Mouse (Mus musculus): ENCODE results near the gene Klk6. TPM values are rescaled to one million over a fixed set of nuclear protein-coding genes. Genes with fewer than 3 reads are reported as not detected.

The Klk6 gene
- polyA plus RNA-seq, 1 experiment from 2014 or later = not detected

DNA sequence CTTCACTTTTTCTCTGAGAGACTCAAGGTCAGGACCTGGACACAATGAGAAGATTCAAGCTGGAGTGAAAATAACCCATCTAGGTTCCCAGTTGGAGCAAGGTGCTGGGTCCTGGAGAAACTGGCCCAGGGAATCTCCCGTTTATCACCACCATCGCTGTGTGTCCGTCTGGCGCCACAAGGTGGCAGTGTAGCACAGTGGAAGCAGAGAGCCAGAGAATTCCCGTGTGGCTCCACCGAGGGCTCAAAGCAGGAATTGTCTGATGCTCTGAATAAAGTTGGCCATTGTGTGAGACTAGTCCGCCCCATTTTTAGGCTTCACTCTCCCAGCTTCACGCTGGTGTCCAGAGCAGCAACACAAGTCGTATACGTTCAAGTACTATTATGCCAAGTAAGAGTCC is 48.9 kb downstream of the Klk6 start:
- WGBS = 8% methylated on average over 10 of the region's 10 CpGs
- no peak for ATAC-seq (ENCODE audit: insufficient number of reproducible peaks, insufficient read depth, low FRiP score, low TSS enrichment, low read depth)

DNA sequence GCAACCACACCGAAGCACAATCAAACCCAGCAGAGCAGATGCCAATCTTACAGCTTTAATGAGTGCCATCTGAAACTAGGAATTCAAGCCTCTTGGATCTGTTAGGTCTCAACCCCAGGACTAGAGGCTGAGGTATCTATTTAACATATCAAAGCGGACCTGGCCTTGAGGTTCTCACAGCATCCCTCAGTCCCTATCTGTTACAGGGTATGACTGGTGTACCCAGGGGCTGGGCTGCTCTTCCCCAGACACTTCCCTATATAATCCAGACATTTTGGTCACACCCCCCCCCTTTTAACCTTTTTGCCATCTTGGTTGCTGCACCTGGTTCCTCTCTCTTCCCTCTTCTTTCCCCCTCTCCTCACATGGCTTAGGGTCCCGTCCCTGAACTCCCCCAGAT is 49.4 kb downstream of the Klk6 start:
- Histone ChIP-seq H3K4me3 (replicated peaks) (no peak overlapping the region), H3K27ac (no peak overlapping the region), H3K36me3 (no peaks in the 10 kb centered on the region), H3K4me2 (no peak overlapping the region), H3K4me1 (replicated peaks) (peaks cover 10% of the 10 kb centered on the region; the same call in 1 of the 2 replicates), H3K9me3 (no peaks in the 10 kb centered on the region), H3K27me3 (0 out of 2 replicates have a peak, but pooled peaks cover 2% of the 10 kb centered on the region), H3K9ac (replicated peaks) (no peak overlapping the region)
- ATAC-seq (ENCODE audit: insufficient number of reproducible peaks, insufficient read depth, low FRiP score, low TSS enrichment, low read depth) = no peak
- WGBS = 68% methylated on average over 3 of the region's 3 CpGs

More for the DNA sequence above, 48.9 kb downstream of the Klk6 start:
- Histone ChIP-seq H3K9ac (replicated peaks) (no peak overlapping the region), H3K27ac (no peak overlapping the region), H3K4me2 (no peak overlapping the region), H3K27me3 (0 out of 2 replicates have a peak, but pooled peaks cover 2% of the 10 kb centered on the region), H3K36me3 (no peaks in the 10 kb centered on the region), H3K4me3 (replicated peaks) (no peak overlapping the region), H3K4me1 (replicated peaks) (peaks cover 10% of the 10 kb centered on the region; the same call in 1 of the 2 replicates), H3K9me3 (no peaks in the 10 kb centered on the region)

DNA sequence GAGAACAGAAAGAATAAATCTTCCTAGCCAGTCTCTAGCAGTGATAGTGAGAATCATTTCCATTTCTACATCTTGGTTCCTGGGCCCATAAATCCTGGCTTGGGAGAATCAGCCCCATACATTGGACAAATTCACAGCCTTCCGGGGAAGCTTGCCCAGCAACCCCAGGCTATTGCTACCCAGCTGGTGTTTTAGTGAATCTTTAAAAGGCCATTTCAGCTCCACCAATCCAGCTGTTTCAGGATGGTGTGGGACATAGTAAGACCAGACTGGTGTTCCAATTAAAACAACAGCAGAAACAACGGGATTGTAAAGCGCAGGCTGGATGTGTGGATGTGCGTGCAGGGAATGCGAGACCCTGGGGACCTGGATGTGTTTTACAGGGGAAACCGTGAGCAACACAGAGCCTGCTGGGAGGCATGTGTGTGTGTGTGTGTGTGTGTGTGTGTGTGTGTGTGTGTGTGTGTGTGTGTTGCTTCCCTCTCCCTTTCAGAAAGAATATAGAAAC is 50.6 kb downstream of the Klk6 start:
- 34% methylated on average over 6 of the region's 6 CpGs for WGBS
- Histone ChIP-seq H3K9ac (replicated peaks) (no peak overlapping the region), H3K27me3 (0 out of 2 replicates have a peak, but pooled peaks cover 2% of the 10 kb centered on the region), H3K9me3 (no peaks in the 10 kb centered on the region), H3K4me1 (replicated peaks) (peaks cover 10% of the 10 kb centered on the region; the same call in 1 of the 2 replicates), H3K4me2 (no peak overlapping the region), H3K4me3 (replicated peaks) (no peak overlapping the region), H3K27ac (peak overlapping the region; percentile 56; the same call in 1 of the 2 replicates), H3K36me3 (no peaks in the 10 kb centered on the region)
- 0 out of 2 replicates have a peak, but pooled peaks have one; percentile 78 for ATAC-seq (ENCODE audit: insufficient number of reproducible peaks, insufficient read depth, low FRiP score, low TSS enrichment, low read depth)

DNA sequence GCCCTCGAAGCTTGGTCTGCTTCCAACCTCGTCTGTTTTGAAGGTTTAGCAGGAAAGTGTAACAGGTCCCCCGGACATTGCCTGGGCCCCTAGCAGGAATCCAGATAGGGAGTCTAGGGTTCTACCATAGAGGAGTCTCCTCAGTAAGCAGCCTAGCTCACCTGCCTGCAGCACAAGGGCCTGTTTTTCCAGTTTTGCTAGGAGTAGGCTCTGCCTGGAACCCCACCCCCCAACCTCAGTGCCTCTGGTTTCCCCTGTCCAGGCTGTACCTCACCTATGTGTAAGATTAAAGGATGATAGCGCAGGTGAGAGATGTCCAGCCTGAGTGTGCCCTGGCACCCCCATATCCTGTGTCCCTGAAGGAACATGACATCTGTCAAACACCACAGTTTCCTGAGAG is 52.1 kb downstream of the Klk6 start:
- 68% methylated on average over 4 of the region's 4 CpGs for WGBS
- no peaks in the 10 kb centered on the region for H3K36me3 ChIP-seq
- H3K9ac ChIP-seq (replicated peaks) = no peak overlapping the region
- H3K27me3 ChIP-seq = peaks cover 9% of the 10 kb centered on the region; the same call in 1 of the 2 replicates
- H3K4me3 ChIP-seq (replicated peaks) = no peak overlapping the region
- peaks cover 20% of the 10 kb centered on the region for H3K4me1 ChIP-seq (replicated peaks)
- no peak for ATAC-seq (ENCODE audit: insufficient number of reproducible peaks, insufficient read depth, low FRiP score, low TSS enrichment, low read depth)
- H3K27ac ChIP-seq = no peak overlapping the region
- no peak overlapping the region for H3K4me2 ChIP-seq
- H3K9me3 ChIP-seq = no peaks in the 10 kb centered on the region

DNA sequence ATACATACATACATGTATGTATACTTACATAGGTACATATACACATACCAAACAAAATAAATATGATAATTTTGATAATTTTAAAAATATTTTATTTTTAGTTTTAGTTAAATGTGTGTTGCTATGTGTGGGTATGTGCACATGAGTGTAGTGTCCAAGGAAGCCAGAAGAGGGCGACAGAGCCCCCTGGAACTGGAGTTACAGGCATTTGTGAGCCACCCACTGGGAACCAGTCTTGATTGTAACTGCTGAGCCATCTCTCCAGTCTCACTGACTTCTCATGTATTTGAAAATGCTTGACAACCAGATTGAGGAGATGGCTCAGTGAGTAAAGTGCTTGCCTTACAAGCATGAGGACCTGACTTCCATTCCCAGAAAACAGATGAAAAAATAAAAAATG is 54.0 kb downstream of the Klk6 start:
- Histone ChIP-seq H3K27ac (no peak overlapping the region), H3K36me3 (no peaks in the 10 kb centered on the region), H3K4me2 (no peak overlapping the region), H3K9ac (replicated peaks) (no peak overlapping the region), H3K4me1 (replicated peaks) (peaks cover 29% of the 10 kb centered on the region), H3K4me3 (replicated peaks) (no peak overlapping the region), H3K9me3 (no peaks in the 10 kb centered on the region), H3K27me3 (peaks cover 18% of the 10 kb centered on the region; the same call in 1 of the 2 replicates)
- no peak for ATAC-seq (ENCODE audit: insufficient number of reproducible peaks, insufficient read depth, low FRiP score, low TSS enrichment, low read depth)
- WGBS = 53% methylated on average over 1 of the region's 1 CpGs

DNA sequence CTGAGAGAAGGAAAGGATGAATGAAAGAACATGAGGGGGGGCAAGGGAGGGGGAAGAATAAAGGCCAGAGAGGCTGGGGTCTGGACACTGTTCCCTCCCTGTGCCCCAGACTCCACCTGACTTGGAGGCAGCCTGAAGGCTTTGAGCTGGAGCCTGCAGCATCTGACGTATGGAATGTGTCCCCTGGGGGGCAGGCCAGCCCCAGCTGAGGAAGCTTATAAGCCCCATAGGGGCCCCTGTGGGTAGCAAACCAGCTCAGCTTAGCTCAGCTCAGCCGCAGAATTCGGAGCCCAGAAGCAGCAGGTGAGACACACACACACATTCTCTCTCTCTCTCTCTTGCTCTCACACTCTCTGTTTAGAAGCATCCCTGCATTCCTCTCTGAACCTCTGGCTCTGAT is 56.6 kb downstream of the Klk6 start, which contains the start of gene Klk4:
TSS of gene Klk4 (plus strand) at position 249 of the 400 bp plus-strand sequence.
- Histone ChIP-seq H3K9me3 (no peaks in the 10 kb centered on the region), H3K27ac (no peak within 1 kb of the TSS), H3K4me1 (replicated peaks) (peaks cover 20% of the 10 kb centered on the region), H3K4me2 (no peak within 1 kb of the TSS), H3K36me3 (no peaks in the 10 kb centered on the region), H3K4me3 (replicated peaks) (no peak within 1 kb of the TSS), H3K27me3 (peaks cover 22% of the 10 kb centered on the region; the same call in 1 of the 2 replicates), H3K9ac (replicated peaks) (no peak within 1 kb of the TSS; the same call in 1 of the 2 replicates)
- ATAC-seq (ENCODE audit: insufficient number of reproducible peaks, insufficient read depth, low FRiP score, low TSS enrichment, low read depth) = no peak
- WGBS = 8% methylated on average over 3 of the region's 3 CpGs

Other genes with a start within 250 kb of the Klk6 start
- 15.6 and 15.7 TPM in 2 replicates for gene Zfp719, start 244.9 kb upstream of the Klk6 start, polyA plus RNA-seq (2016; fragmentation: Nextera tagmentation; extraction: Ambion mirVana)
- 0.40 and 0.44 TPM in 2 replicates for gene Zfp819, start 217.3 kb upstream of the Klk6 start, polyA plus RNA-seq (2016; fragmentation: Nextera tagmentation; extraction: Ambion mirVana)
- not detected in 2 replicates for gene Ceacam18, start 189.8 kb upstream of the Klk6 start, polyA plus RNA-seq (2016; fragmentation: Nextera tagmentation; extraction: Ambion mirVana)
- gene Siglece, start 164.3 kb upstream of the Klk6 start, polyA plus RNA-seq (2016; fragmentation: Nextera tagmentation; extraction: Ambion mirVana) = 0.22 and 0.70 TPM in 2 replicates
- 15.4 and 15.7 TPM in 2 replicates for gene Ctu1, start 152.5 kb upstream of the Klk6 start, polyA plus RNA-seq (2016; fragmentation: Nextera tagmentation; extraction: Ambion mirVana)
- gene Klk14, start 134.1 kb upstream of the Klk6 start, polyA plus RNA-seq (2016; fragmentation: Nextera tagmentation; extraction: Ambion mirVana) = not detected in 2 replicates
- gene Klk13, start 111.9 kb upstream of the Klk6 start, polyA plus RNA-seq (2016; fragmentation: Nextera tagmentation; extraction: Ambion mirVana) = 0.11 and 0.31 TPM in 2 replicates
- not detected in 2 replicates for gene Klk12, start 55.6 kb upstream of the Klk6 start, polyA plus RNA-seq (2016; fragmentation: Nextera tagmentation; extraction: Ambion mirVana)
- gene Klk11, start 49.9 kb upstream of the Klk6 start, polyA plus RNA-seq (2016; fragmentation: Nextera tagmentation; extraction: Ambion mirVana) = not detected in 2 replicates
- gene Klk10, start 43.5 kb upstream of the Klk6 start, polyA plus RNA-seq (2016; fragmentation: Nextera tagmentation; extraction: Ambion mirVana) = 0.35 and 0.41 TPM in 2 replicates
- gene Klk9, start 32.6 kb upstream of the Klk6 start, polyA plus RNA-seq (2016; fragmentation: Nextera tagmentation; extraction: Ambion mirVana) = 0.14 and 0.19 TPM in 2 replicates
- 12.7 and 13.4 TPM in 2 replicates for gene Klk8, start 26.9 kb upstream of the Klk6 start, polyA plus RNA-seq (2016; fragmentation: Nextera tagmentation; extraction: Ambion mirVana)
- 0.10 TPM in 1 of 2 replicates, not detected in the other for gene Klk7, start 13.2 kb upstream of the Klk6 start, polyA plus RNA-seq (2016; fragmentation: Nextera tagmentation; extraction: Ambion mirVana)
- 0.28 TPM in 1 of 2 replicates, not detected in the other for gene Klk5, start 17.5 kb downstream of the Klk6 start, polyA plus RNA-seq (2016; fragmentation: Nextera tagmentation; extraction: Ambion mirVana)
- gene Klk4, start 56.7 kb downstream of the Klk6 start, polyA plus RNA-seq (2016; fragmentation: Nextera tagmentation; extraction: Ambion mirVana) = 0.23 TPM in 1 of 2 replicates, not detected in the other
- not detected in 2 replicates for gene Klk15, start 109.2 kb downstream of the Klk6 start, polyA plus RNA-seq (2016; fragmentation: Nextera tagmentation; extraction: Ambion mirVana)
- gene Klk1b8, start 126.2 kb downstream of the Klk6 start, polyA plus RNA-seq (2016; fragmentation: Nextera tagmentation; extraction: Ambion mirVana) = not detected in 2 replicates
- gene Klk1b1, start 142.3 kb downstream of the Klk6 start, polyA plus RNA-seq (2016; fragmentation: Nextera tagmentation; extraction: Ambion mirVana) = not detected in 2 replicates
- not detected in 2 replicates for gene Klk1b9, start 151.6 kb downstream of the Klk6 start, polyA plus RNA-seq (2016; fragmentation: Nextera tagmentation; extraction: Ambion mirVana)
- not detected in 2 replicates for gene Klk1b11, start 171.4 kb downstream of the Klk6 start, polyA plus RNA-seq (2016; fragmentation: Nextera tagmentation; extraction: Ambion mirVana)
- gene Klk1b26, start 187.7 kb downstream of the Klk6 start, polyA plus RNA-seq (2016; fragmentation: Nextera tagmentation; extraction: Ambion mirVana) = not detected in 2 replicates
- not detected in 2 replicates for gene Klk1b27, start 227.8 kb downstream of the Klk6 start, polyA plus RNA-seq (2016; fragmentation: Nextera tagmentation; extraction: Ambion mirVana)